Mouse (Mus musculus) spleen, embryonic (tissue): ENCODE results near the gene Car5a.

ENCODE experiments used
- CTCF ChIA-PET: fragments of 350-600 bp; sonication (Branson Sonifier 250); formaldehyde crosslinking; loops from one replicate; lab custom pipeline; 2022; lab: Charles Lee

The Car5a gene

GRCm38 (mm10) chr8:121907587-121908248 is 37.0 kb downstream of the Car5a start, which contains the start of gene Slc7a5:
Gene Slc7a5, minus strand, starts transcription at chr8:121907694.
- CTCF ChIA-PET, result interaction anchor here (0.5 to 3.6 kb wide), 4 partner anchors 47 to 204 kb away, joined by 3 to 26 read pairs (median 4); no protein-coding TSS in a partner anchor

- CTCF ChIA-PET, result interaction anchor here (0.5 to 0.7 kb wide), 4 partner anchors 57 to 1408 kb away, joined by 3 read pairs; no protein-coding TSS in a partner anchor
Measured at GRCm38 (mm10) chr8:121906542-121907512, 37.9 kb downstream of the Car5a start.

GRCm38 (mm10) chr8:121905864-121906263 is 38.8 kb downstream of the Car5a start:
- CTCF ChIA-PET, result no interaction called here

- CTCF ChIA-PET, result no interaction called here
Measured at GRCm38 (mm10) chr8:121905420-121905819, 39.3 kb downstream of the Car5a start.

GRCm38 (mm10) chr8:121904999-121905398 is 39.7 kb downstream of the Car5a start:
- CTCF ChIA-PET, result no interaction called here

- CTCF ChIA-PET, result no interaction called here
Measured at GRCm38 (mm10) chr8:121903977-121904376, 40.7 kb downstream of the Car5a start.

GRCm38 (mm10) chr8:121901498-121902236 is 43.0 kb downstream of the Car5a start:
- CTCF ChIA-PET, result no interaction called here

- CTCF ChIA-PET, result no interaction called here
Measured at GRCm38 (mm10) chr8:121899180-121900044, 45.3 kb downstream of the Car5a start.

GRCm38 (mm10) chr8:121898401-121898931 is 46.2 kb downstream of the Car5a start:
- CTCF ChIA-PET, result no interaction called here

GRCm38 (mm10) chr8:121897871-121898381 is 46.8 kb downstream of the Car5a start:
- CTCF ChIA-PET, result no interaction called here

- CTCF ChIA-PET, result no interaction called here
Measured at GRCm38 (mm10) chr8:121897205-121897604, 47.5 kb downstream of the Car5a start.

- CTCF ChIA-PET, result no interaction called here
Measured at GRCm38 (mm10) chr8:121896476-121897145, 48.1 kb downstream of the Car5a start.

GRCm38 (mm10) chr8:121895910-121896309 is 48.8 kb downstream of the Car5a start:
- CTCF ChIA-PET, result no interaction called here

- CTCF ChIA-PET, result no interaction called here
Measured at GRCm38 (mm10) chr8:121892875-121893274, 51.8 kb downstream of the Car5a start.

- CTCF ChIA-PET, result no interaction called here
Measured at GRCm38 (mm10) chr8:121889810-121890785, 54.6 kb downstream of the Car5a start.

GRCm38 (mm10) chr8:121889317-121889716 is 55.4 kb downstream of the Car5a start:
- CTCF ChIA-PET, result no interaction called here

GRCm38 (mm10) chr8:121887547-121887946 is 57.2 kb downstream of the Car5a start:
- CTCF ChIA-PET, result no interaction called here

- CTCF ChIA-PET, result no interaction called here
Measured at GRCm38 (mm10) chr8:121885433-121885832, 59.3 kb downstream of the Car5a start.
